Mouse (Mus musculus) embryo, embryonic 10 days (tissue): ENCODE data around the gene Ints14.
A peak's percentile ranks its signal among the peaks of the same experiment; 100 is the strongest.

Source experiments
- DNase-seq: peaks from one replicate; pipeline ENCODE4 v3.0.0-alpha.2; 2015; ENCODE audit warnings: low spot score

Ints14 gene

GRCm38 (mm10) chr9:64960117-64960977, at the start of gene Ints14:
Gene Ints14, plus strand, starts transcription at chr9:64960905.
- DNase-seq, result peak; percentile 97

GRCm38 (mm10) chr9:64913406-64913805, 47.3 kb upstream of the Ints14 start:
- DNase-seq, result no peak

DNA sequence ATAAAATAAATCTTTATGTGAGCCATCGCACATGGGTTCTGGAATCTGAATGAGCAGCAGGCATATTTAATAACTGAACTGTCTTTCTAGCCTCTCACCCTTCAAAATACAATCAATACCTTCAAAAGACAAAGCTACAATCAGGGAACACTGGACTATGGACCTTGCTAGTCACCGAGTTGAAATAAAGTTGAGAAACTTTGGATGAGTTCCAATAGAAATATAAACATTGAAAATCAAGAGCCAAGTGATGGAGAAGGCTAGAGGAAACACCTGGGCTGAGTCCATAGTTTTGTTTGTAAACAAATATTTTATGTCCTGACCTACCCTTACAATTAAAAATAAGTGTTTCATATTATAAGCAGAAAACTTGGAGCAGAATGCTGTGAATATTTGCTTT, 46.7 kb upstream of the Ints14 start:
- no peak for DNase-seq

- DNase-seq, result no peak
These were observed 46.1 kb upstream of the Ints14 start for GRCm38 (mm10) chr9:64914629-64915028.

DNA sequence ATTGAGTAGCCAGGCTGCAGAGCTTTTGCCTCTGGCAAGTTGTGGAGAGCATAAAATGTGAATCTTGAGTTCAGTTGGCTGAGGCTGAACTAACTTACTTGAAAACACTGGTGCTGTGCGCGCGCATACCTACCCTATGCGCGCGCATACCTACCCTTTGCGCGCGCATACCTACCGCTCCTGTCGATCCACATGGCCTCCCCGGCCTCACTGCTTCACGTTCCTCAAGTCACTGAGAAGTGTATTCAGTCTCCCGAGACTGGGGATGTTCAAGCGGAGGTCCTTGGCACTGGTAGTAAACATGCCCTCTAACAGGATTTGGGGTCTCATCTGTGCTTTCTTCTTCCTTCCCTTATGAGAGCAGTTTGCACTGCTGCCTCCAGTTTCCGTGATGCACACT, 42.1 kb upstream of the Ints14 start:
- DNase-seq, result peak; percentile 71

DNA sequence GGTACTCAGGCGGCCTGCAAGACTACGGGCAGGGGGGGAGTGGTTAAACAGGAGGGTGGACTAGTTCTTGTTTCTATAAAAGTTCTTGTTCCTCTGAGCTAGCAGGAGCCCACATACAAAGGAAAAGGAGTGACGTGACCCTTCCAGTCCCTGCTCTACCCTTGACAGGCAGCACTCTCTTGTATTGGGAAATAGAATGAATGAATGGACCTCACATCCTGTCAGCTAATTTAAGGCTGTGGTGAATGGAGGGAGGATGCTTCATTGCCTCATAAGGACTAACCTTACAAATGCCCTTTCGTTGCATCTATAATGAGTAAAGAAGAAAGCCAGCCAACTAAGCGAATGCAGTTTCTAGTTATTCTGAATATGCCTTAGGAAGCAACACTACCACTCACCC, 34.9 kb upstream of the Ints14 start:
- DNase-seq, result no peak

DNA sequence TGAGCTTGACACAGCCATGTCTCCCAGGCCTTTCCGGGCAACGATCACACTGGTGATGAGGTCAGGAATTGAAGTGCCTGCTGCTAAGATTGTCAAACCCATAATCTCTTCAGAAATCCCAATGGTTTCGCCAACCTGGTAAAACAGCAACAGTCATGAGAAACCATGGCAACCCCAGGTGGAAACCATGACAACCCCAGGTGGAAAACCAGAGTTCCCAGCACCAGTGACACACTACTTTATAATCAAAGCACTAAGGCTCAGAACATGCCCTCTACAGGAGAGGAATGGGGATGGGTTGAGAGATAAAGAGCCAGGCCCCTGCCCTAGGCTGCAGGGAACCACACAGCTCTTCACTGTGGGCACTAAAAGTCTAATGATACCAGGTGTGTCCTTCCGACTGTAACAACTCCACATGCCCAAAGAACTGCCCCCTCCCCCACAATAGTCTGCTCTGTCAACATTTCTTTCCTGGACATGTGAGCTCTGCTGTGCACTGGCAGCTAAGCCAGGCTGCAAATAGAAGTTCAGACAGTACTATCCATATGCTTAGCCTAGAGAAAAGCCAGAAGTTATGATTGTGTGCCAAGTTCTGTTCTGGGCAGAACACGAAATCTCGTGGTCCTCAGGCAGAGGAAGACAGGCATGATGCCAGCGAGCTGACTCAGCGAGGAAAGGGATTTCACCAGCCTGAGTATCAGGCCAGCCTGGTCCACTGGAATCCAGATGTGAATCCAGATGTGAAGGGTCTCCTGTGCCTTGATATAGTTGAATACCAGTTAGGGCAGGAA, 34.3 kb upstream of the Ints14 start:
- DNase-seq, result no peak

- DNase-seq, result no peak
These were observed 30.4 kb upstream of the Ints14 start for GRCm38 (mm10) chr9:64930256-64930655.

DNA sequence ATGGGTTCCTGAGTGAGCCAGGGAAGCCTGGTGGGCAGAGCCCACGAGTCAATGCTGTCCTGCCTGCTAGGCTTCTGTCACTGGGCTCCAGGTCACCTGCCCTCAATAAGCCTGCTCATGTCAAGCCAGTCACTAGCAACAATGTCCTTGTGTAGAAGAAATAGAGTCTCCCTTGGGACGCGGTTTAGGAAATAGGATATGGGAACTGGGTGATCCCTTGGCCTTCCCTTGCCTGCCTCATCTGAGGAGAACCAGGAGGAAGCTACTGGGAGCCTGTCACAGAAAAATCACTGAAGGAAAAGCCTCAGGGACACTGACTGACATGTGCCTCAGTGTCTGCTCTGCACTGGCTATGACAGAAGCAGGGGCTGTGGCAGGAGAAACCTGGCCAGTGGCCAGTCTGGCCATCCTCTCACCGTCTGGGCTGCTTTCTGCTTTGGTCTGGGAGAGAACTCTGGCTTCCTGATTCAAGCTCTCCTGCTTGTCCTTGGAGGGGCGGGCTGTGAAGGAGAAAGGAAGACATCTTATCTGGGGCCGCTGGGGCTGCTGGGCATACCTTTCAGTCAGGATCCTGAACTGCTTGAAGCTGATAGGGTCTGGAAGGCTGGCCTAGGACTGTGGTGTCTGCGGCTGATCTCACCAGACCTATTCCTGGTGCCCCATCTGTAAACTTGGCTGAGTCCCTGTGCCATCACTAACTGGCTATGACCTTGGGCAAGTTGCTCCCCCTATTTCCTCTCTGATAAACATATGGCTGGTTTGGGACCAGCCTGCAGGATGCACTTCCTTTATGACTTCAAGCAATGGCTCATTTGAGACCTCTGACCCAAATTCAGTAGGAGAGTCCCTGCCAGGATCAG, 28.7 kb upstream of the Ints14 start:
- peak; percentile 7 for DNase-seq

- peak; percentile 70 for DNase-seq
These were observed 26.5 kb upstream of the Ints14 start for GRCm38 (mm10) chr9:64934015-64934754.

DNA sequence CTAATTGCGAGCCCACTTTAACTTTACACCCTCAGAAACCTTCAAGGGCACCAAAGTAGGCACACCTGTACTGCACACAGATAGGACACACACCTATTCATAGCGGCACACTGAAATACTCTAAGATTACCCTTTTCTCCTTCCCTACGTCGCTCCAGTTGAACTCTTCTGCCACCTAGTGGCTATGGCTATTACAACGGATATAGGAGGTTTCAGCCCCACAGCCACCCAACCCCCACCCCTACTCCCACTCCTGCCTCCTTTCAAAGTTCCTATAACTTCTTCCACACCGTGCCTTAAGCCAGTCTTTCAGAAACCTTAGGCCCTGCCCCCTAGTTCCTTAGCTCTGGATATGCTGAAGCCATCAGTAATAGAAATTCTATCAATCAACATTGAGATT, 24.2 kb upstream of the Ints14 start:
- DNase-seq, result peak; percentile 82

- no peak for DNase-seq
These were observed 23.2 kb upstream of the Ints14 start for GRCm38 (mm10) chr9:64937491-64937890.

DNA sequence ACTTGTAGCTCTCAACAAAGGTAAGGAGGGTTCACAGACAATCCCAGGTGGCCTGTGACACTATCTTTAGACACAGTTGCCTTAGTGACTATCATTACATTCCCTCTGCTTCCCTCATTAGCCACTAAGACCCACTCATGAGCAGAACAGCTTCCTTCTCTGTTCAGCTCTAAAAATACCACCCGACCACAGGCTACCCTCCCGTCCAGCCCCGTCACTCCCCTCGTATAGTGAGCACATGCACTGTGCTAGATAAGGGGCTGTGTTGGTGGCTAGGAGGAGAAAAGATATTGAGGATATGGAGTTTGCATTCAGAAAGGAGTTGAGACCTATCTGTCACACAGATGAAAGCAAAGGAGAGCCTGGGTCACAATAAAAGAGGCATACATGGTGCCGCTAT, 22.2 kb upstream of the Ints14 start:
- no peak for DNase-seq

GRCm38 (mm10) chr9:64939281-64939680, 21.4 kb upstream of the Ints14 start:
- no peak for DNase-seq

- DNase-seq, result no peak
These were observed 20.9 kb upstream of the Ints14 start for GRCm38 (mm10) chr9:64939790-64940189.

DNA sequence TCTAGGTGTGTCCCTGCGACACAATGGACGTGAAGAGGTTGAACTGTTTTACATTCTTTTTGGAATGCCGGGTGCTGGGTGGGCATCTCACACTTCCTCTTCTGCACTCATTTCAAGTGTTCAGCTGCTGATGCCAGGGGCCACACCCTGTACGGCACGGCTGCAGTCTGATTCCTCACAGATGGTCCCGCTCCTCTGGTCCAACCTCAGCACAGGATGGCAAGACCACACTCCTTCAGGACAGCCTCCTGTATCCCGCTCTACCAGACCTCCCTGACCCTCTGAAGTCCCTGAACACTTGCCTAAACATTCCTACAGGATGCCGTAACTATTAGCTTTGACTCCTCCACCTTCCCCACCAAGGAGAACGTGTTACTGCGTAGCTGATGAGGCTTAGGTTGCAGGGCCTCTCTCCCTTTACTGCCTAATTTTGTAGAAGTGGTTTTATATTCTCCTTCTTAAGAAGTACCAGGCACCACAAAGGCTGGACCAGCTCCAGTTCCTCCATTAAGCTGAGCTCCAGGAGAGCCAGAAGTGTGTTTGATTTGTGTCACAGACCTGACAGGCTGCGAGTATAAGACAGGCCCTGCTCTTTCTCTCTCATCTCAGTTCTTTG, 19.9 kb upstream of the Ints14 start:
- no peak for DNase-seq

- no peak for DNase-seq
These were observed 19.1 kb upstream of the Ints14 start for GRCm38 (mm10) chr9:64941650-64942049.

GRCm38 (mm10) chr9:64943997-64944396, 16.7 kb upstream of the Ints14 start:
- DNase-seq, result no peak

- no peak for DNase-seq
These were observed 13.1 kb upstream of the Ints14 start for GRCm38 (mm10) chr9:64947483-64948095.

GRCm38 (mm10) chr9:64951161-64951657, 9.5 kb upstream of the Ints14 start, which contains the start of gene Slc24a1:
Gene Slc24a1, minus strand, starts transcription at chr9:64951607.
- DNase-seq, result no peak
